In the genomic region with DNA sequence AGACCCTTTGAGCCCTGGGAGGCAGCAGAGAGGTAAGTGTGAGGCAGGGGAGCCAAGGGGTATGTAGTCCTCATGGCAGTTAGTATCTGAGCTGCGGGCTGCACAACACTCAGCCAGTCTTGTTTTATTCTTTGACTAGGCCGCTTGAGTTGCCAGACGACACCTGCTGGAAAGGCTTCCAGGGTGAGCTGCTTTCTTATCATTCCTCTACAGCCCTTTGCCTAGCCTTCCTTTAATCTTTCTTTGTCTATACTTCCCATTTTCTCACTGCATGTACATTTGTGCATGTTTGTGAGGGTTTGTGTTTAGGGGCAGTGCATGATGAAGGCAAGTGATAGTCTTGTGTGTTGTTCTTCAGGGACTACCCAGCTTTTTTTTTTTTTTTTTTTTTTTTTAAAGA, we compare ENCODE assay signal across 19 mouse cellular contexts. TPM values are rescaled to one million over a fixed set of nuclear protein-coding genes. Genes with fewer than 3 reads are reported as not detected.
DNase-seq lines count a peak whose midpoint lies in the region; ATAC-seq lines count a peak whose summit lies in the region.
"Had no signal": no experiment of that assay in that cellular context is flagged by ENCODE, and none has a peak within 500 bp of the region (broad histone marks: within the 10 kb centered on the region; RNA-seq: fewer than 3 reads in every experiment).

No protein-coding gene starts in this region.

- DNase-seq in midbrain, embryonic 11.5 days (ENCODE audit: low spot score, missing footprints), result peak; percentile 45
- DNase-seq in midbrain, embryonic 10.5 days (ENCODE audit: low spot score), result no peak
- no peak for DNase-seq in adrenal gland, adult 18-20 months (ENCODE audit: low spot score in 2 of 2)
- no peak for DNase-seq in lung, postnatal 4 days
- DNase-seq: adrenal gland, postnatal 14 days; cerebellum, adult 9-11 months; kidney, postnatal 25 days; lung, adult 18-20 months; right cerebral cortex, postnatal 25 days; thymus, postnatal 14 days had no signal

- ATAC-seq in midbrain, embryonic 11.5 days (ENCODE audit: low FRiP score), result no peak
- peak; percentile 76 for ATAC-seq in erythroid progenitor cell, adult 5-6 weeks (replicated peaks; ENCODE audit: low FRiP score, poor library complexity, severe bottlenecking)
- ATAC-seq in liver, embryonic 15.5 days (ENCODE audit: insufficient read depth), result peak; percentile 60
- ATAC-seq in monocyte, adult 5-6 weeks (replicated peaks; ENCODE audit: insufficient number of reproducible peaks, low FRiP score, low TSS enrichment, poor library complexity, severe bottlenecking), result no peak
- ATAC-seq: hindbrain, postnatal 0 days; intestine, postnatal 0 days had no signal

- H3K9me3 ChIP-seq in midbrain, embryonic 11.5 days (ENCODE audit: control insufficient read depth, low read length), result no peaks in the 10 kb centered on the region
- H3K9me3 ChIP-seq in midbrain, embryonic 10.5 days (replicated peaks), result no peaks in the 10 kb centered on the region
- no peaks in the 10 kb centered on the region for H3K9me3 ChIP-seq in liver, embryonic 15.5 days (replicated peaks)
- H3K9me3 ChIP-seq: forebrain, embryonic 12.5 days; midbrain, embryonic 12.5 days had no signal

- no peaks in the 10 kb centered on the region for H3K27me3 ChIP-seq in midbrain, embryonic 11.5 days (ENCODE audit: control insufficient read depth, insufficient read depth, low read length)
- H3K27me3 ChIP-seq in midbrain, embryonic 10.5 days (ENCODE audit: low read depth, poor library complexity, severe bottlenecking), result no peaks in the 10 kb centered on the region
- H3K27me3 ChIP-seq in liver, embryonic 15.5 days, result no peaks in the 10 kb centered on the region
- H3K27me3 ChIP-seq: forebrain, embryonic 12.5 days; midbrain, embryonic 12.5 days had no signal

- no peak overlapping the region for H3K4me3 ChIP-seq in midbrain, embryonic 11.5 days (ENCODE audit: low read depth, low read length)
- no peak overlapping the region for H3K4me3 ChIP-seq in midbrain, embryonic 10.5 days
- H3K4me3 ChIP-seq in liver, embryonic 15.5 days (replicated peaks), result no peak overlapping the region
- H3K4me3 ChIP-seq: forebrain, embryonic 12.5 days; layer of hippocampus, adult 2 months; midbrain, embryonic 12.5 days had no signal

- no peaks in the 10 kb centered on the region for H3K4me1 ChIP-seq in midbrain, embryonic 11.5 days (ENCODE audit: control insufficient read depth, insufficient read depth, low read length)
- no peaks in the 10 kb centered on the region for H3K4me1 ChIP-seq in midbrain, embryonic 10.5 days
- peaks cover 15% of the 10 kb centered on the region for H3K4me1 ChIP-seq in liver, embryonic 15.5 days (replicated peaks)
- H3K4me1 ChIP-seq: forebrain, embryonic 12.5 days; midbrain, embryonic 12.5 days had no signal

- H3K36me3 ChIP-seq in midbrain, embryonic 11.5 days (ENCODE audit: control insufficient read depth, insufficient read depth, low read length), result peaks cover 38% of the 10 kb centered on the region
- H3K36me3 ChIP-seq in midbrain, embryonic 10.5 days, result peaks cover 99% of the 10 kb centered on the region
- peaks cover 89% of the 10 kb centered on the region for H3K36me3 ChIP-seq in liver, embryonic 15.5 days (replicated peaks)

- 83% methylated on average over 3 of the region's 3 CpGs for WGBS in midbrain, embryonic 11.5 days
- 91% methylated on average over 3 of the region's 3 CpGs for WGBS in midbrain, embryonic 10.5 days
- WGBS in liver, embryonic 15.5 days (ENCODE audit: insufficient replicate concordance), result 29% methylated on average over 3 of the region's 3 CpGs

- H3K4me2 ChIP-seq in midbrain, embryonic 11.5 days, result no peak overlapping the region
- peak overlapping the region; percentile 19; the same call in 1 of the 2 replicates for H3K4me2 ChIP-seq in liver, embryonic 15.5 days
- H3K4me2 ChIP-seq: forebrain, embryonic 12.5 days; heart, embryonic 11.5 days; midbrain, embryonic 12.5 days had no signal

- no peak overlapping the region for H3K27ac ChIP-seq in midbrain, embryonic 11.5 days (ENCODE audit: low read depth, low read length)
- H3K27ac ChIP-seq in midbrain, embryonic 10.5 days (replicated peaks), result no peak overlapping the region
- H3K27ac ChIP-seq in liver, embryonic 15.5 days (replicated peaks), result peak overlapping the region; percentile 79
- H3K27ac ChIP-seq: forebrain, embryonic 12.5 days; hindbrain, postnatal 0 days; layer of hippocampus, adult 2 months; midbrain, embryonic 12.5 days had no signal

- no peak overlapping the region for H3K9ac ChIP-seq in midbrain, embryonic 11.5 days (ENCODE audit: low read length)
- peak overlapping the region; percentile 31; the same call in 1 of the 2 replicates for H3K9ac ChIP-seq in liver, embryonic 15.5 days
- H3K9ac ChIP-seq: forebrain, embryonic 12.5 days; midbrain, embryonic 12.5 days had no signal

RNA-seq across cellular contexts. Expression of gene Mdc1, which starts 9.7 kb away (rescaled TPM):
- 19.4 and 21.5 TPM in 2 replicates for polyA plus RNA-seq in midbrain, embryonic 11.5 days (2014; fragmentation: Nextera tagmentation; extraction: Ambion mirVana)
- polyA plus RNA-seq in midbrain, embryonic 10.5 days (2016; fragmentation: Nextera tagmentation; extraction: Ambion mirVana), result 21.1 and 21.7 TPM in 2 replicates
- total RNA-seq in erythroid progenitor cell, adult 5-6 weeks (2015; ENCODE audit: low replicate concordance), result 117 and 147 TPM in 2 replicates
- total RNA-seq in erythroid progenitor cell, adult 5-6 weeks (2017; ENCODE audit: low replicate concordance), result 31.0 and 57.1 TPM in 2 replicates
- 8.5 and 9.1 TPM in 2 replicates for polyA plus RNA-seq in liver, embryonic 15.5 days (2015; fragmentation: Nextera tagmentation; extraction: Ambion mirVana)
- total RNA-seq in adrenal gland, adult 18-20 months (2021), result 10 to 100 TPM; 11.5 to 16.7 TPM
- total RNA-seq in monocyte, adult 5-6 weeks (2017), result 10.9 to 26.0 TPM (median 11.1 TPM) in 3 replicates

RNA-seq across cellular contexts. Expression of gene Nrm, which starts 10.1 kb away (rescaled TPM):
- polyA plus RNA-seq in midbrain, embryonic 11.5 days (2014; fragmentation: Nextera tagmentation; extraction: Ambion mirVana), result 59.8 and 61.0 TPM in 2 replicates
- polyA plus RNA-seq in midbrain, embryonic 10.5 days (2016; fragmentation: Nextera tagmentation; extraction: Ambion mirVana), result 80.0 and 84.5 TPM in 2 replicates
- 32.8 and 36.0 TPM in 2 replicates for total RNA-seq in erythroid progenitor cell, adult 5-6 weeks (2015; ENCODE audit: low replicate concordance)
- total RNA-seq in erythroid progenitor cell, adult 5-6 weeks (2017; ENCODE audit: low replicate concordance), result 19.1 and 35.8 TPM in 2 replicates
- polyA plus RNA-seq in liver, embryonic 15.5 days (2015; fragmentation: Nextera tagmentation; extraction: Ambion mirVana), result 22.0 and 22.5 TPM in 2 replicates
- 1 to 10 TPM; 2.3 TPM for total RNA-seq in adrenal gland, adult 18-20 months (2021)
- 18.1 to 25.9 TPM (median 25.6 TPM) in 3 replicates for total RNA-seq in monocyte, adult 5-6 weeks (2017)

RNA-seq across cellular contexts. Expression of gene Tubb5, which starts 12.9 kb away (rescaled TPM):
- 1,522 and 1,543 TPM in 2 replicates for polyA plus RNA-seq in midbrain, embryonic 11.5 days (2014; fragmentation: Nextera tagmentation; extraction: Ambion mirVana)
- 1,574 and 1,617 TPM in 2 replicates for polyA plus RNA-seq in midbrain, embryonic 10.5 days (2016; fragmentation: Nextera tagmentation; extraction: Ambion mirVana)
- 663 and 669 TPM in 2 replicates for total RNA-seq in erythroid progenitor cell, adult 5-6 weeks (2015; ENCODE audit: low replicate concordance)
- 760 and 914 TPM in 2 replicates for total RNA-seq in erythroid progenitor cell, adult 5-6 weeks (2017; ENCODE audit: low replicate concordance)
- 379 and 391 TPM in 2 replicates for polyA plus RNA-seq in liver, embryonic 15.5 days (2015; fragmentation: Nextera tagmentation; extraction: Ambion mirVana)
- total RNA-seq in adrenal gland, adult 18-20 months (2021), result 100 to 1,000 TPM; 134 to 185 TPM
- 138 to 179 TPM (median 139 TPM) in 3 replicates for total RNA-seq in monocyte, adult 5-6 weeks (2017)

RNA-seq across cellular contexts. Expression of gene Ppp1r18, which starts 14.4 kb away (rescaled TPM):
- 24.1 and 25.2 TPM in 2 replicates for polyA plus RNA-seq in midbrain, embryonic 11.5 days (2014; fragmentation: Nextera tagmentation; extraction: Ambion mirVana)
- polyA plus RNA-seq in midbrain, embryonic 10.5 days (2016; fragmentation: Nextera tagmentation; extraction: Ambion mirVana), result 21.8 and 27.6 TPM in 2 replicates
- 32.8 and 37.7 TPM in 2 replicates for total RNA-seq in erythroid progenitor cell, adult 5-6 weeks (2015; ENCODE audit: low replicate concordance)
- 7.2 and 10.2 TPM in 2 replicates for total RNA-seq in erythroid progenitor cell, adult 5-6 weeks (2017; ENCODE audit: low replicate concordance)
- polyA plus RNA-seq in liver, embryonic 15.5 days (2015; fragmentation: Nextera tagmentation; extraction: Ambion mirVana), result 12.4 and 12.8 TPM in 2 replicates
- 10 to 100 TPM; 35.3 to 41.0 TPM for total RNA-seq in adrenal gland, adult 18-20 months (2021)
- 65.6 to 113 TPM (median 72.3 TPM) in 3 replicates for total RNA-seq in monocyte, adult 5-6 weeks (2017)

RNA-seq across cellular contexts. Expression of gene Flot1, which starts 27.9 kb away (rescaled TPM):
- 46.9 and 47.4 TPM in 2 replicates for polyA plus RNA-seq in midbrain, embryonic 11.5 days (2014; fragmentation: Nextera tagmentation; extraction: Ambion mirVana)
- 54.8 and 59.3 TPM in 2 replicates for polyA plus RNA-seq in midbrain, embryonic 10.5 days (2016; fragmentation: Nextera tagmentation; extraction: Ambion mirVana)
- total RNA-seq in erythroid progenitor cell, adult 5-6 weeks (2015; ENCODE audit: low replicate concordance), result 19.3 and 32.8 TPM in 2 replicates
- total RNA-seq in erythroid progenitor cell, adult 5-6 weeks (2017; ENCODE audit: low replicate concordance), result 14.6 and 29.1 TPM in 2 replicates
- polyA plus RNA-seq in liver, embryonic 15.5 days (2015; fragmentation: Nextera tagmentation; extraction: Ambion mirVana), result 33.7 and 42.4 TPM in 2 replicates
- 10 to 100 TPM; 62.9 to 71.2 TPM for total RNA-seq in adrenal gland, adult 18-20 months (2021)
- total RNA-seq in monocyte, adult 5-6 weeks (2017), result 70.0 to 84.2 TPM (median 77.9 TPM) in 3 replicates

Comparison
In these comparisons a context has a peak if more than half of its experiments do, and no peak if none do; other contexts are left out.
1. ATAC-seq: peak in erythroid progenitor cell, adult 5-6 weeks (single experiment) and liver, embryonic 15.5 days (single experiment); none in midbrain, embryonic 11.5 days (single experiment) and monocyte, adult 5-6 weeks (single experiment).